Mouse (Mus musculus): Measurements from ENCODE around the gene Adamts12. TPM values are rescaled to one million over a fixed set of nuclear protein-coding genes. Genes with fewer than 3 reads are reported as not detected.
A peak's percentile ranks its signal among the peaks of the same experiment; 100 is the strongest.

The Adamts12 gene
- total RNA-seq, 2 experiments from 2014 or later, result 38.0 to 39.4 TPM

DNA sequence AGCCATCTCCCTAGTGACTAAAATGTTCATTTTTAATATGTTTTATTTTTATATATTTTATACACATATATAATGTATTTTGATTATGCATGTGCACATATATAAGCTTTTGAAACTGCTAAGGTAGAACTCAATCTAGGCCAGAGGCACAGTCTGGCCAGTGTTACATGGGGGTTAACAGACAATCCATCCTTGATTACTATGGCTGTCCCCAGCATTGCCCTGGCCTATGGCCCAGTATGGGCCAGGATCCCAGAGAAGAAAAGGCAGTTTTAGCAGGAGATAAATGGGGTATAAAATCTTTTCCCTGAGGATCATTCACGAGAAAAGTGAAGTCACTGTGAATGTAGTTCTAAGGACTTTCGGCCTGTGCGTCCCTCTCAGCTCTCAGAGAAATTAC, 223.2 kb downstream of the Adamts12 start:
- DNase-seq (ENCODE audit: low spot score in 2 of 2), result peak in 1 of 2 experiments; percentile 42

DNA sequence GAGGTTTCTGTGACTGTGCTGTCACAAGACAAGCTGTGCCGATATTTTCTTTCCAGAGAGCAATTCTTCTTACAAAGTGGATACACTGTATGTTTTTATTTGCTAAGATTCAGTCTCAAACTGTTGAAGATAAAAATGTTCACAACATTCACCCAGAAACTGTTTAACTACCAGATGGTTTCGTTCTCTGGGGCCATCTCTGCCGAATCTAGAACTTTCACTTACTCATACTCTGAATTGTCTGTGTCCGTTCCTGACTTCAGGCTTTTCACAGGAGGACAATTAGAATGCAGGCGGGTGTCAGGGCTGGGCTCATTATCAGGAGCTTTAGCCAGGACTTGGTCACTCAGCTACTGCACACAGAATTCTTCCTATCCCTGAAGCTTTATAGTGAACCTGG, 227.7 kb downstream of the Adamts12 start:
- DNase-seq (ENCODE audit: low spot score in 2 of 2), result no peak

DNA sequence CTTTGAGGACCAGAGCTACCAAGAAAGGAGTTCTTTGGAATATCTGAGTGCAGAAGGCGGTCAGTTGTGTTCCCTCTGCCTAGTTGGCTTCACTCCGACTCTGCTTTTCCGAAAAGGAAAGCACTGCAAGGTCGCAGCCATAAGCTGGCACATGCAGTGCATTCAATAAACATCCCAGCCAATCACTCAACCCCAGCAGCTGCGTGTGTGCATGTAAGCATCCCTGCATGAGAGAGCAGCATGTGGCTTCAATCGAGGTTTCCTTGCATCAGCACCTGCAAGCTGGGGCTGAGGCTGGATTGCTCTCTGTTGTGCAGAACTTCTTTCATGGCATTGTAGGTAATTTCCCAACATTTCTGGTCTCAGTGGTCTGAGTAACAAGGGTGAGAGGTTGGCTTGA, 230.4 kb downstream of the Adamts12 start:
- DNase-seq (ENCODE audit: low spot score in 2 of 2), result no peak

DNA sequence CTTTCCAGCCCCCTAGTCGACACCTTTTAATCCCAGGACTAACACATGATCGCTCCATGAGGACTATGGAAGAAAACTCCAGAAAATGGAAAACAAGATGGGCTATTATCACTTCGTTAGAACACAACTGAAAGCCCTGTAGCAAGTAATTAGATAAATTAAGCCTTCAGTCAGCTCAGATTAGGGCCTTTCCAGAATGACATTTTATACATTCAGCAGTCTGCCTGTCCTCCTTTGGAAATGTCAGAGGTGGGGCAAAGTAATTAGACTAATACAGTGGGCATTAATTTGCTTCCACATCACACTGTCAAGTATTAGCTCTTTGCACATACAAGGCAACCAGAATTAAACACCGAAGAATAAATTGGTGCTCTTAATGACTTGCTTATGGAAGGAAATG, 233.4 kb downstream of the Adamts12 start:
- DNase-seq (ENCODE audit: low spot score in 2 of 2), result no peak

DNA sequence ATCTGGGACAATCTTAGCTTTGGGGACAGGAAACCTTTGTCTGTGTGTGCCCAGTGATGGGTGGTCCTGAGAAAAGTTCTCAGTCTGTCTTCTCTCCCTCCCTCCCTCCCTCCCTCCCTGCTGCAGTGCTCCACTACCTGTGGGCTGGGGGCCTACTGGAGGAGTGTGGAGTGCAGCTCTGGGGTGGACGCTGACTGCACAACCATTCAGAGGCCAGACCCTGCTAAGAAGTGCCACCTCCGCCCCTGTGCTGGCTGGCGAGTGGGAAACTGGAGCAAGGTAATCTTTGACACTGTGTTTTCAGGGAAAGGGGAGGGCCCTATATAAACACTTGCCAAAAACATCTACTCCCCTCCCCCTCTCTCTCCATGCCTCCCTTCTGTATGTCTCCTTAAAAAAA, 252.5 kb downstream of the Adamts12 start:
- DNase-seq (ENCODE audit: low spot score in 2 of 2), result no peak

DNA sequence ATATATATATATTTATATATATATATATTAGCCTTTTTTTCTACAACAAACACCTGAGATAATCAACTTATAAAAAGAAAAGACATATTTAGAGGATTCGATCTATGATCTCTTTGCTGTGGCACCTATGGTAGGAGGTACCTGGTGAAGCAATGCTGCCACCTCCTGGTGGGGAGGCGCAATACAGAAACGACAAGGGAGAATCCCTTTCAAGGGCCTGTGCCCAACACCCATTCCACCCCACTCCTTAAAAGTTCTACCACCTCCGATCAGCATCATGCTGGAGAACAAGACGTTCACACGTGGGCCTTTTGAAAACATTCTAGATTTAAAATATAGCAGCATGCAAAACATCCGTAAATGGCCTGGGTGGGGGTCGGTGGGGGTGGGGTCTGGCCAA, 255.9 kb downstream of the Adamts12 start:
- peak; percentile 21 to 38 for DNase-seq (ENCODE audit: low spot score in 2 of 2)

DNA sequence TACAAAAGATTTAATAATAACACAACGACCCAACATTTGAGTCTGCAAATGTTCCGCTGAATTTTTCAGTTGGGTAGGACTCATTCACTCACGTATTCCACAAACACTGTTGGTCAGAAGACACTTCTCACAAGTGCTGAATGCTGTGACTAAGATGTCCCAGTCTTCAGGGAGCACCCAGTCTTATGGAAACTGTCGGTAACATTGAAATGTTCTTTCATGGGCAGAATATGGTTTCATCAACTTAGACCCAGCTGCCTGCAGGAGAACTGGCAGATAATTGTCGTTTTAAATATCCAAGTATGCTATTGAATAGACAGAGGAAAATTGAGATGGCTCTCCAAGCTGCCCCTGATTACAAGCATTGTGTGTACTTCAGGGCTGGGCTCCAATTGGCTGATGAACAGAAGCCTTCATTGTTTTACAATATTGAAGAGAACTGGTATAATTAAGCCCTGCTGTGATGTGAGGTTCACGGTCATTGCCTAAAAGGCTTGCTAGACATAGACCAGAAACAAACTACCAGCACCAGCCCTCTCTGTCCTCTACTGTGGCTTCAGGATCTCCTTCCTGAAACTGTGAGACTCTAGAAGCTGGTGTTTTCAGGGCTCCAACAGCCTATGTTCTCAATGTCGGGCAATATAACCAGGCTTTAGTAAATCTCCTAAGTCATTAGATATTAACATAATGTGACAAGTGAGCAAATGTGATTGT, 275.0 kb downstream of the Adamts12 start:
- no peak for DNase-seq (ENCODE audit: low spot score in 2 of 2)

DNA sequence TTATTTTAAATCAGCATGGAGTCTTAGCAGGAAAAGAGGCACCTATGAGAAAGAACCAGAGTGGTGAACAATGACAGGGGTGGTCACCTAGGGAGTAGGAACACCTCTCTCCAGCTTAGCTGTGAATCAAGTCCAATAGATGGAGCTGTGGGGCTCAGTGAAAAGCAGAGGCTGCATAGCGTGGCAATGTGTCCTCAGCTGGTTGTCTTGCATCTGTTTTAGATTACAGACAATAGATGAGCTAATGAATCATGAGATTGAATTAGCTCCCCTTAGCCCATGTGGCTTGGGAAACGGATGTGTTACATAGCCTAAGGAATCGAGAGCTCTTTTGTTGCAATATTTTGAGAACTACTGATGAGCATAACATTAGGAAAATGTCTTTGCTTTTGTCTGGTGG, 291.3 kb downstream of the Adamts12 start:
- DNase-seq (ENCODE audit: low spot score in 2 of 2), result no peak

DNA sequence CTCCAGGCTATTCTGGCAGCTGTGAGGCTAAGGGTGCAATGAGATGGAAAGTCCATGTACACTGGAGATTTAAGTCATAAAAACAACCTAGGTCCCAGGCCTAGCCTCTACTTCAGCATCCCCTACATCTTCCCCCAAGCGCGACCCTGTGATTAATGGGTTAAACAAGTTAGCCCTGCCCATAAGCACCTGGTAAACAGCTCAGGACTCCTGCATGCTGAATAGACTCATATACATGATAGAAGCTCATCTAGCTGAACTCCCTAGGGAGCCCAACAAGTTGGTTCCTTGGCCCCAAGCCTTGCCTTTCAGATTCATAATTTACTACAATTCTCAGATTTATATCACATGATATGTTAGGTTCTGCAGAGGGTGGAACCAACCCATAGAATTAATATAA, 292.9 kb downstream of the Adamts12 start:
- no peak for DNase-seq (ENCODE audit: low spot score in 2 of 2)

DNA sequence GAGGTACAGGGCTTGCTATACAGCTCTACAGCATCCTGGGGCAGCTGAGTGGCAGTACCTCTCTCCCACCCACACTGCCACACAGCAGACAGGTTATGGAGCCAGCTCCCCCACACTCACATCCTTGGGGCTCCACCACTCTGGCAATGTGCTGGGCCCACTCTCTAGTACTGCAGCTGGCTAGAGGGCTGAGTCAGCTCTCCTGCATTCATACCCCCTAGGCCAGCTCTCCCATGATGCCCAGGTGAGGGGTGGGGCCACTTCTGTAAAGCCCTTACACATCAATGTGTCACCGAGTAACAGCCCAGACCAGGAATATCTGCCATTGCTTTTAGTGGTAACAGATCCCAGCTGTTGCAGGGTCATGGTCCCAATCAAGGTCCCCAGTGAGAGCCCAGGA, 296.3 kb downstream of the Adamts12 start:
- DNase-seq (ENCODE audit: low spot score in 2 of 2), result no peak

DNA sequence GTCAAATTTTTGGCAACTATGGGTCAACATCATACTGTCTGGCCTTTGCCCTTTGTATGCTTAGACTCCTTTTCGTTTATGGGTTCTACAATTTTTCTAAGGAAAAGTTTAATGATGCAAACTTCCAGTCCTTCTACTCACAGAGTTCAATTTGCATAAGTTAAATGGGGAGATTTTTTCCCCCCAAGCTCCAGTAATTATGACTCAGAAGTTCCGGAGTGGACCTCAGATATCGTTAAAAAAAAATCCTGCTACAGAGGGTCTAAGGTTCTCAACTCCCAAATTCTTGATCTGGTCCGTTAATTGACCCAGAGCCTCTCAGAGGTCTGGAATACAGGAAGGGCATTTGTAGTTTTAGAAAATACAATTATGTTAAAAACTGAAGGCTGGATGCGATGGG, 297.2 kb downstream of the Adamts12 start:
- DNase-seq (ENCODE audit: low spot score in 2 of 2), result no peak

DNA sequence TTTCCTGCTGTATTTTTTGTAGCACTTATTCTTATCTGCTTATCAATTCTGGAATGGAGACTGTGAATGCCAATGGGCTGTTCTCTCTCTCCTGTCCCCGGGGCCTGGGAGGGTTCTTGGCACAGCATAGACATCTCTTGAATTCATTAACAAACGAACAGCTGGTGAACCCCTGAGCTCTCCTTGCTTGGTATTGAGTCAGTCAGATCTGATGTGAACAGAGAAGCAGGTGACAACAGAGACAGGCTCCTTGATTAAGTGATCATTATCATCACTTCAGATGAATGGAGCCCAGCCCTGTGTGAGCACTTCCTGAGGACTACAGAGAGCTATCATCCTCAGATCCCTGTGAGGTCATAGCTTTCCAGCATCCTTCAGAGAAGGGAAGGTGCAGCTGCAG, 299.5 kb downstream of the Adamts12 start:
- DNase-seq (ENCODE audit: low spot score in 2 of 2), result no peak

DNA sequence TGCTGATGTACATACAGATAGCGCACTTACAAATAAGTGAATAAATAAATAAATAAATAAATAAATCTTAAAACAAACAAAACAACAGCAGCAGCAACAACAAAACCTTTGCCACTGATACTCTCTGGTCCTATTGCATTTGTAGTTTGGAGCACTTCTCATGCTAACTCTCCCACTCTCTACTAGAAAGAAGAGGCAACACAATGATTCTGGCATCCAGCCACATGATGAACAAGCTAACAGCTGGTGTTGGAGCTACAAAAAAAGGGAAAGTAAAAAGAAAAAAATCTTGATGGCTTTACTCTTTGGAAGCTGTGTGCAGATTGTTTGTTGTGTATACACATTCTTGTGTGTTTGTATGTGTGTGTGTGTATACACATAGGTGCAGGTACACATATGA, 300.2 kb downstream of the Adamts12 start:
- peak in 1 of 2 experiments; percentile 57 for DNase-seq (ENCODE audit: low spot score in 2 of 2)

DNA sequence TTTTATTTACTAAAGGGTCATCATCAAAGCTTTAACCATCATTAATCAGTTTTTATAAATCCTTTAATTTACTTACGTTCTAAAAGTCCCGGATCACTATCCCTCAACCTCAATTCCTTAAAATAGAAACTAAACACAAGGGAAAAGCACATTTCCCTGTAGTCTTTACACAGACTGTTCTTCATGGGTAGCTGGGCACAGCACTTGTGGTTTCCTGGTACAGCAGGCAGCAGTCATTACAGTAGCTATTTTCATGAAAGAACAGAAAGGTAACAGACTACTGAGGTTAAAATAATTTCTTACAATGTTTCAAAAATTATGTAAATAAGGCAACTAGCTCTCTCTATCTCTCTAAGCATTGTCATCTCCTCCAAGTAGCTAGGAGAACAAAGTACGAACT, 305.0 kb downstream of the Adamts12 start:
- DNase-seq (ENCODE audit: low spot score in 2 of 2), result no peak

DNA sequence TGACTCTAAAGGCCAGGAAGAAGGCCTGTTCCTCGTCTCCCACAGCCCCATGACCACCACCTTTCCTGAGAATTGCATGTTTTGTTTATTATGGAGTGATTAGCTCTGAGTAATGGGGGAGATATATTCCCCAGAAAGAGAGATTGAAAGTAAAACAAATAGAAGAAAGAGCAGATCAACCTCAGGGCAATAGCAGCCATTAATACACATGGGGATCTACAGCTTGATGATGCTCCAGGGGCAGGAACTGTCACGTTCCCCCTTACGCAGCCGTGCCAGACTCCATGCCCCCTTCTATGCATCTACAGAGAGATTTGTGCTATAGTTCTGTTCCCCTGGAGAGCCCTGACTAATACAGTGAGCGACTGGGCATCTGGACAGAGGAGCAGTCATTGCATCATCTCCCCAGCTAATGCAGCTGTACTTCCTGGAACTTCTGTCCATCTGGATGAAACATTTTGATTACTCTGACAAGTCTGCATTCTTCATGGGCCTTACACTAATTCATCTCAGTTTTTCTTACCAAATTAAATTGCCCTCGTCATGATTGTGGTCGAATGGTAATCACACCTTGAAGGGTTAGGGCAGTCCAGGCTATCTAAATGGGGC, 306.0 kb downstream of the Adamts12 start:
- DNase-seq (ENCODE audit: low spot score in 2 of 2), result no peak

DNA sequence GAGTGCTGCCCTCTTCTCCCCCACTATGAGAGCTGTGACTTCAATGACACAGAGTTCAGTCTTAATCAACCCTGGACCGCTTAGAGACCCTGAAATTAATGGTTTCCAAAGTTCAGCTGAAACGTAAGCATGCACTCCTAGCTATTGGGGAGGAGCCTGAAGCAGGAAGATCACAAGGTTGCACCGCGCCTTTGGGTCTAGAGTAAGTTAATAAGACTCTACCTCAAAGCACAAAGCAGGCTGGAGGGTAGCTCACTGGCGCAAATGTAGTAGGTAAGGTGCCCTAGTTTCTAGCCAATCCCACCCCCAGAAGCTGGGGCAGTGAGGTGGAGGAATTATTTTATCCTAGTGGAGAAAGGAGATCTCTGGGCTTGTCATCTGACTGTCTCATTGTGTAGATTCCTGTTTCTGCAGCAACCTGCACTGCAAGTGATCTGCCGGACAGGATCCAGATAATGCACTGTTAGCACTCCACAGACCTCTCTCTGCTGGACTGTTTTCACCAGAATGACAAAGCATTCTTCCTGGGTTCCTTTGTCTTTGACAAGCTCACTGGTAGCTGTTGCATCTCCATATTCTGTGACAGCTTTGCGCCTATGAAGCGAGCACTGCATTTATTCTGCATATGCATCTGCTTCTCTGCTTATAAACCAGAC, 315.0 kb downstream of the Adamts12 start:
- no peak for DNase-seq (ENCODE audit: low spot score in 2 of 2)

DNA sequence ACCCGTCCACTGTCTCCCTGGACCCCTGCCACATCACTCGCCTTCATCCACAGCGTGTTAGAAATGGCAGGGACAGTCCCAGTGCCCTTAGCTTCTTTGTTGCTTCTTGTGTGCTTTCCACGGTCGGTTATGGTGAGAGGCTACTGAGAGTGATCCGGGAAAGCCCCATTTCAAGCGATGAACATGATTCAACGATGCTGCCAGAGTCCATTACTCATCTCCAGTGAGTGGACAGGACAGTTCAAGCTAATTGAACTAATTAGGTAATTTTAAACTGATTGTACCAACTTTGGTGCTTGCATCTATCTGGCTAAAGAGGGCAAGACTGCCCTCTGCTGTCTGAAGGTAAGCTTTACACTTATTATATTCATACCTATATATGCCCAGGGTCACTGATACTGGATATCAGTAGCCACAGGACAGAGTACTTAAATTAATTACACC, 315.5 kb downstream of the Adamts12 start:
- no peak for DNase-seq (ENCODE audit: low spot score in 2 of 2)

DNA sequence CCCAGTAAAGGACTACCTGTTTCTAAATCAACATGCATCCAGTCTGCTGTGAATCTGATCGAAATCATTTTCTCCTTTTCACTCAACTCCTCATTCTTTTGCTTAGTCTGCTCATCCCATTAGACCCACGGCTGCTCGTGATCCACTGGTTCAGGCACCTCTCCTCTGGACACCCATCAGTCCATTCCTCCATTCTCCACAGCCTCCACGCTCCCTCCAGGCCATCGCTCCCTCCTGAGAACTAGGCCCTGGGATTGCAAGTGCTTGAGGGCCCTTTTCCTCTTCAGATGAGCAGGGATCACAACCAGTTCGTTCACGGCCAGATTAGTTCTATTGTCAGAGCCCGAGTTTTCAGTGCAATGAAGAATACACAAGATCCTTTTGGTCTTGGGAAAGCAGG, 316.0 kb downstream of the Adamts12 start:
- no peak for DNase-seq (ENCODE audit: low spot score in 2 of 2)

DNA sequence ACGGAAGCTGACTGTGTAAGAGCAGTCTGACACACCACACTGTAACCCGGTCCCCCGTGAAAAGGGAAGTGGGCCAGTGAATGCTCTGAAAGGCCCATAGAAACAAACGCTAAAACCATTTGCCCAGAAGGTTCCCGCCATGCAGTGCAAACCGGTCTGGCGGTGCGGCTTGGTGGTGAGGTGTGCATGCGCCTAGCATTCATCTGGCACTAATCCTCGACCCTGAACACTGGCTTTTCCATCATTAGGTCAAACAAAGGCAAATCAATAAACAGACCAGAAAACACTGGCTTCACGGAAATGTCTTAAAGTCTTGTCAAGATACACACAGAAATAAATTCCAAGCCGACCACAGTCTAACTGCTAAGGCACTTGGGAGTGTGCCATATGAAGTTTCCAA, 318.0 kb downstream of the Adamts12 start:
- DNase-seq (ENCODE audit: low spot score in 2 of 2), result no peak

DNA sequence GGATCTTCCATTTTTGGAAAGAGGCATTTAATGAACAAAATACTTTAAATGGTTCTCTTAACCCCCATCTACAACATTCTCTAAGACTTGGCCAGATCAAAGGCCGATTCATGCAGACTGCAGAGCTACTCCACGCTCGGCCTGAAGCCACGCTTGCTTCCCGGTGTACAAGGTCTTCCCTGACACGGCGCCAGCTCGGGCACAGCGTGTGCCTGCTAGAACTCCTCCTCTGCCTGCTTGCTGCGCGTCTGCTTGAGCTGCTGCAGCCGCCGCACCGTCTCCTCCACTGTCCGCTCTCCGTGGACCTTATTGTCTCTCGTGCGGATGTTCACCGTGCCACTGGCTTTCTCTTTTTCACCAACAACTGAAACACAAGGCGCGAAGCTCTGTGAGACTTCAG, 319.2 kb downstream of the Adamts12 start:
- DNase-seq (ENCODE audit: low spot score in 2 of 2), result no peak

DNA sequence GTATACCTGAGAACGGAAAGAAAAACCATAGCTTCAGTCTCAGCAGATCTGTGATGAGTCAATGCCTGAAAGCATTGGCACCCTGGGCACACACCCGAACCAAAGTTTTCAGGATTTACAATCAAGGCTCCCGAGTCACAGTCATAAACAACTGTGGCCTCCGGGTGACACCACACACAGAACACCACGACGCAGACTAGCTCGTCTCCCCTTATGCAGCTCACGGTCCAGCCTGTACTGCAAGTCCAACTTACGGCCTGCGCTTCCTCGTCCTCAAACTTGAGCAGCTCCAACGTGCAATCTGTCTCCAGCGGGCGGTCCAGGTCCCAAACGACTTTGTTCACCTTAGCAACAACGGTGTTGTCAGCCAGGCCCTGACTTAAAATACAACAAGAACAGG, 328.3 kb downstream of the Adamts12 start:
- no peak for DNase-seq (ENCODE audit: low spot score in 2 of 2)

DNA sequence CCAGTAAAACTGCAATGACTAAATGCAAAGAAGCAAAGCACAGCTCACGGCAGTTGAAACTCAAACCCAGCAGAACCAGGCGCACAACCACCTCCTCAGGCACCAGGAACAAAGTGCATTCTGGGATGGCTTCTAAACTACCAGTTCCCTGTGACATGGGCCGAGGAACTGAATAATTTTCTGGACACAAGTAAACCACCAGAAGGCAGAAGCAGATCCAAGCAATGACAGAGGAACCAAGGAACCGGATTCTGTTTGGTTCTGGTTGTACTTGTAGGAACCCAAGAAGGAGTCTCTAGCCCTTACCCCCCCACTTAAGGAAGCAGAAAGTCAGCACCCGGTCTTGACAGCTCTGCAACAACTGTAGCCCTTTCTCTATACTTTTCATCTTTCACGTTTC, 331.8 kb downstream of the Adamts12 start:
- no peak for DNase-seq (ENCODE audit: low spot score in 2 of 2)

Measured in gastrocnemius, postnatal 4 days (tissue).